Mouse (Mus musculus) thymus, adult 18-20 months (tissue): ENCODE measurements at regions not wholly inside any gene's neighbourhood (a gene's known extent, or its start where the extent isn't known, plus 50 kb on each side); places are given as distances from the start of the nearest gene placed in this dataset.
A peak's percentile ranks its signal among the peaks of the same experiment; 100 is the strongest.

Experiments
- DNase-seq, 2 experiments: peaks; one replicate each; pipeline ENCODE4 v3.0.0; 2022; ENCODE audit warnings: mixed read lengths in 2 of 2

GRCm38 (mm10) chr4:55475409-55475808 lies 56.9 kb downstream of the Klf4 start:
- DNase-seq = no peak

GRCm38 (mm10) chr4:55474044-55474788 lies 58.0 kb downstream of the Klf4 start:
- DNase-seq = no peak

GRCm38 (mm10) chr4:55472649-55473048 lies 59.6 kb downstream of the Klf4 start:
- DNase-seq = no peak

- DNase-seq = no peak
These were observed 61.2 kb downstream of the Klf4 start for GRCm38 (mm10) chr4:55470779-55471663.

DNA sequence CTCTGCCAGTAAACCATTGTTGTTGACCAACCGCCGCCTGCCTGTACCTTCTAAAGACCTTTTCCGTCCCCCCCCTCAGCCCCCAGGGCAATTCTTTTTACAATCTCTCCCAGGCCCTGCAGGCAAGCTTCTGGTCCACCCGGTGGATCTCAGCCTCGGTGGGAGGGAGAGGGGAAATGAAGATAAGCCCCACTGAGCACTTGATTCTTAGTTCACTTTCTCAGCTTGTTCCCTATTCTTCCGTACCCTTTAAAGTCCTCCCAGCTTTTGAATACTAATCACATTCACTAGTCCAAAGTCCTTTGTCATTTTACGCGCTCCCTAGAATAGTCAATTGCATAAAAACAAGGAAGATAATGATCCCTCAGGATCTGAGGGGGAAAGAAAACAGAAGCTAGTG lies 68.1 kb downstream of the Klf4 start:
- no peak for DNase-seq

DNA sequence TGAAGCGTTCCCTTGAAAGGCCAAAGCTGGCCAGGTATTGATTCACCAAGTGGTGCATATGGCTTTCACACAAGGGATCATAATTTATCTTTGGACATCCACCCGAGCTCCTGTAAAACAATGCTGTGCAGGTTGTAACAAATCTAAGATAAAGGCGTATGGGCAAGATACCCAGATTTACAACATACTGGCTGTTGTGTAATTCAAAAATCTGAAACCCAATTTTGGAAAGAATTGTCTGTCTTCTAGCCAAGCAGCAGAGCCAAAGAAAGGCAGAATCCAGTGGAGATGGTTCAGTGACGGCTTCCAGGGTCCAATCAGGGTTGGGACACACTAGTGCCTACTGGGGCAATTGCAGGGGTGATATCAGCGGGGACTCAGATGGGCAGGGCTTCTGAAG lies 70.3 kb downstream of the Klf4 start:
- DNase-seq = no peak

GRCm38 (mm10) chr4:55453902-55454301 lies 78.4 kb downstream of the Klf4 start:
- DNase-seq = no peak

GRCm38 (mm10) chr4:55452546-55452945 lies 79.7 kb downstream of the Klf4 start:
- DNase-seq = no peak

- no peak for DNase-seq
These were observed 80.6 kb downstream of the Klf4 start for GRCm38 (mm10) chr4:55451711-55452110.

GRCm38 (mm10) chr4:55451026-55451425 lies 81.2 kb downstream of the Klf4 start:
- no peak for DNase-seq

DNA sequence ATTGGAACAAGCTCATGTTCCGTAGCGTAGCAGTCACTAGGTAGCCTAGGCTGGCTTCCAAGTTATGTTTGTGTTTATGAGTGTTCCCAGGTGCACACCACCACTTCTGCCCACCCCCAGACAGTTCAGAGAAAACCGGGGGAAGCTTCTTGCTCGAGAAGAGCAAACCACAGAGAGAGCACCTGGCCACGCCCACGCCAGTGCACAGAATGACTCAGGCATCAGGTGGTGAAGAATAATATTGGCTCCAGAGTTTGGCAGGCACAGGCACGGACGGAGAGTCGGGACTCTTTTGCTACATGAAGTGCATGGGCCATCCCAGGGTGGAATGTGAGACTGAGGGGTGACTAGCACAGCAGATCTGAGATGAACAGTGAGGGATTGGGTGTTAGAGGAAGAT lies 88.8 kb downstream of the Klf4 start:
- DNase-seq = peak; percentile 6 to 19

GRCm38 (mm10) chr4:55442098-55442497 lies 90.2 kb downstream of the Klf4 start:
- peak in 1 of 2 experiments; percentile 6 for DNase-seq
